Mouse (Mus musculus): ENCODE measurements around the gene Ly6g5c. TPM values are rescaled to one million over a fixed set of nuclear protein-coding genes. Genes with fewer than 3 reads are reported as not detected.
A peak's percentile ranks its signal among the peaks of the same experiment; 100 is the strongest.

Ly6g5c gene
- polyA plus RNA-seq, 1 experiment from 2014 or later = not detected

- no peaks in the 10 kb centered on the region for H3K9me3 ChIP-seq (replicated peaks)
- H3K27me3 ChIP-seq (ENCODE audit: low read depth, poor library complexity, severe bottlenecking) = peaks cover 34% of the 10 kb centered on the region
- 69% methylated on average over 6 of the region's 6 CpGs for WGBS
- H3K27ac ChIP-seq = no peak overlapping the region
- no peaks in the 10 kb centered on the region for H3K36me3 ChIP-seq
- H3K4me1 ChIP-seq = peaks cover 12% of the 10 kb centered on the region
- H3K4me3 ChIP-seq = no peak overlapping the region
- no peak for DNase-seq (ENCODE audit: low spot score)
These were observed 37.4 kb upstream of the Ly6g5c start for GRCm38 (mm10) chr17:35070556-35071229.

- no peak overlapping the region for H3K27ac ChIP-seq
- no peaks in the 10 kb centered on the region for H3K36me3 ChIP-seq
- DNase-seq (ENCODE audit: low spot score) = no peak
- no peak overlapping the region for H3K4me3 ChIP-seq
- 83% methylated on average over 9 of the region's 9 CpGs for WGBS
- H3K4me1 ChIP-seq = peaks cover 13% of the 10 kb centered on the region
- no peaks in the 10 kb centered on the region for H3K9me3 ChIP-seq (replicated peaks)
- peaks cover 26% of the 10 kb centered on the region for H3K27me3 ChIP-seq (ENCODE audit: low read depth, poor library complexity, severe bottlenecking)
These were observed 36.6 kb upstream of the Ly6g5c start for GRCm38 (mm10) chr17:35071454-35071853.

GRCm38 (mm10) chr17:35074097-35074496, 34.0 kb upstream of the Ly6g5c start:
- Histone ChIP-seq H3K9me3 (replicated peaks) (no peaks in the 10 kb centered on the region), H3K27ac (peak overlapping the region; percentile 53), H3K4me1 (peaks cover 33% of the 10 kb centered on the region), H3K27me3 (ENCODE audit: low read depth, poor library complexity, severe bottlenecking) (peaks cover 25% of the 10 kb centered on the region), H3K4me3 (no peak overlapping the region), H3K36me3 (no peaks in the 10 kb centered on the region)
- no peak for DNase-seq (ENCODE audit: low spot score)
- 45% methylated on average over 17 of the region's 17 CpGs for WGBS

GRCm38 (mm10) chr17:35076507-35077176, 31.4 kb upstream of the Ly6g5c start, which contains the start of gene Ly6g6e:
TSS of gene Ly6g6e (plus strand) at chr17:35076902.
- H3K4me3 ChIP-seq = peak within 1 kb of the TSS; percentile 37
- H3K36me3 ChIP-seq = no peaks in the 10 kb centered on the region
- peaks cover 36% of the 10 kb centered on the region for H3K4me1 ChIP-seq
- H3K9me3 ChIP-seq (replicated peaks) = no peaks in the 10 kb centered on the region
- peaks cover 29% of the 10 kb centered on the region for H3K27me3 ChIP-seq (ENCODE audit: low read depth, poor library complexity, severe bottlenecking)
- DNase-seq (ENCODE audit: low spot score) = peak; percentile 41
- 22% methylated on average over 10 of the region's 10 CpGs for WGBS
- H3K27ac ChIP-seq = peak within 1 kb of the TSS; percentile 58

DNA sequence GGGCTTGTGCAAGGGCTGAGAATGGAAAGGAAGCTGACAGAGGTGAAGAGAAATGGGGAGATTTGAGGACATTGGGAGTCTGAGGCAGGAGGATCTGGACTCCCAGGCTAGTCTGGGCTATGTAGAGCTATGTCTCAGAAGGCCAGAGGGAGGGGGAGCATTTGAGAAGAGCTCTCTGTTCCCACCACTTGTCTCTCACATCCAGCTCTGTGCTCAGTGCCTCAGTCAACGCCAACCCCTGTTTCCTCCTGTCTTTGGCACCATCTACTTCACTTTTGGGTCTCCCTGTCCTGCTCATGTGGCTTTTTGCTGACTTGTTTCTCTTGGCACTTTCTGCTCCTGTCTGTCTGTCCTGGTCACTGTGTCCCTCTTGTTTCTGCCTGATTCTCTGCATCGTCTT, 30.8 kb upstream of the Ly6g5c start:
- H3K27ac ChIP-seq = peak overlapping the region; percentile 58; the same call in 1 of the 2 replicates
- WGBS = 46% methylated on average over 2 of the region's 2 CpGs
- H3K36me3 ChIP-seq = no peaks in the 10 kb centered on the region
- H3K27me3 ChIP-seq (ENCODE audit: low read depth, poor library complexity, severe bottlenecking) = peaks cover 29% of the 10 kb centered on the region
- H3K9me3 ChIP-seq (replicated peaks) = no peaks in the 10 kb centered on the region
- DNase-seq (ENCODE audit: low spot score) = no peak
- peak overlapping the region; percentile 37 for H3K4me3 ChIP-seq
- H3K4me1 ChIP-seq = peaks cover 36% of the 10 kb centered on the region

GRCm38 (mm10) chr17:35077786-35078233, 30.3 kb upstream of the Ly6g5c start, which contains the start of gene Ly6g6d:
TSS of gene Ly6g6d (minus strand) at chr17:35078065.
- peaks cover 36% of the 10 kb centered on the region for H3K4me1 ChIP-seq
- peak within 1 kb of the TSS; percentile 37 for H3K4me3 ChIP-seq
- peaks cover 29% of the 10 kb centered on the region for H3K27me3 ChIP-seq (ENCODE audit: low read depth, poor library complexity, severe bottlenecking)
- H3K36me3 ChIP-seq = no peaks in the 10 kb centered on the region
- H3K9me3 ChIP-seq (replicated peaks) = no peaks in the 10 kb centered on the region
- peak within 1 kb of the TSS; percentile 58 for H3K27ac ChIP-seq
- peak; percentile 53 for DNase-seq (ENCODE audit: low spot score)
- 13% methylated on average over 14 of the region's 14 CpGs for WGBS

GRCm38 (mm10) chr17:35079778-35080177, 28.3 kb upstream of the Ly6g5c start:
- no peaks in the 10 kb centered on the region for H3K36me3 ChIP-seq
- WGBS = 76% methylated on average over 9 of the region's 9 CpGs
- H3K4me3 ChIP-seq = no peak overlapping the region
- no peak for DNase-seq (ENCODE audit: low spot score)
- no peak overlapping the region for H3K27ac ChIP-seq
- H3K27me3 ChIP-seq (ENCODE audit: low read depth, poor library complexity, severe bottlenecking) = peaks cover 29% of the 10 kb centered on the region
- peaks cover 28% of the 10 kb centered on the region for H3K4me1 ChIP-seq
- H3K9me3 ChIP-seq (replicated peaks) = no peaks in the 10 kb centered on the region

GRCm38 (mm10) chr17:35080248-35080647, 27.8 kb upstream of the Ly6g5c start:
- peaks cover 28% of the 10 kb centered on the region for H3K4me1 ChIP-seq

DNA sequence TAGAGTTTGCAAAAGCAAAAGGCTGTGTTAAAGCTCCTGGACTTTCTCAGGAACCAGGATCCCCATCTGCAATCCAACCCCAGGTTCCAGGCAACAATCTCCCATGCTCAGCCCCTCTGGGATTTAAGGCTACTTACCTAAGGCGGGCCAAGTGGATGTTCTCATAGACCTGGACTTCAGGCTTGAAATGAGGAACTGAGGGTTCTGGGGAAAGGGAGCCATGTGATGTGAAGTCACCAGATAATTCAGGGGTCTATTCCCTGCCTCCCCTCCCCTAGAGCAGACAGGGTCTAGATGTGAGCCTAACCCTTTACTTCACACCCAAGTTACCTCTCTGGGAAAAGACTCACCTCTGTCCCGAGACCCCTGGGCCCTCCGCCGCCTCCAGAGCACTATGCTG, 27.4 kb upstream of the Ly6g5c start:
- 86% methylated on average over 4 of the region's 4 CpGs for WGBS

More at GRCm38 (mm10) chr17:35080248-35080647, 27.8 kb upstream of the Ly6g5c start:
- 49% methylated on average over 6 of the region's 6 CpGs for WGBS
- no peaks in the 10 kb centered on the region for H3K36me3 ChIP-seq
- no peak overlapping the region for H3K27ac ChIP-seq
- peaks cover 29% of the 10 kb centered on the region for H3K27me3 ChIP-seq (ENCODE audit: low read depth, poor library complexity, severe bottlenecking)
- H3K9me3 ChIP-seq (replicated peaks) = no peaks in the 10 kb centered on the region
- no peak for DNase-seq (ENCODE audit: low spot score)
- H3K4me3 ChIP-seq = no peak overlapping the region

GRCm38 (mm10) chr17:35082841-35083576, 25.1 kb upstream of the Ly6g5c start:
- Histone ChIP-seq H3K4me3 (no peak overlapping the region), H3K9me3 (replicated peaks) (no peaks in the 10 kb centered on the region), H3K36me3 (no peaks in the 10 kb centered on the region), H3K27ac (no peak overlapping the region), H3K4me1 (peaks cover 7% of the 10 kb centered on the region), H3K27me3 (ENCODE audit: low read depth, poor library complexity, severe bottlenecking) (peaks cover 15% of the 10 kb centered on the region)
- no peak for DNase-seq (ENCODE audit: low spot score)
- WGBS = 84% methylated on average over 16 of the region's 16 CpGs

More for the DNA sequence above, 27.4 kb upstream of the Ly6g5c start:
- peaks cover 29% of the 10 kb centered on the region for H3K27me3 ChIP-seq (ENCODE audit: low read depth, poor library complexity, severe bottlenecking)
- H3K27ac ChIP-seq = no peak overlapping the region
- H3K9me3 ChIP-seq (replicated peaks) = no peaks in the 10 kb centered on the region
- H3K36me3 ChIP-seq = no peaks in the 10 kb centered on the region
- H3K4me3 ChIP-seq = no peak overlapping the region
- DNase-seq (ENCODE audit: low spot score) = no peak
- H3K4me1 ChIP-seq = peaks cover 28% of the 10 kb centered on the region

- DNase-seq (ENCODE audit: low spot score) = no peak
- Histone ChIP-seq H3K4me3 (no peak overlapping the region), H3K36me3 (no peaks in the 10 kb centered on the region), H3K27me3 (ENCODE audit: low read depth, poor library complexity, severe bottlenecking) (peaks cover 5% of the 10 kb centered on the region; the same call in 1 of the 2 replicates), H3K4me1 (0 out of 2 replicates have a peak, but pooled peaks cover 3% of the 10 kb centered on the region), H3K9me3 (replicated peaks) (no peaks in the 10 kb centered on the region), H3K27ac (no peak overlapping the region)
- WGBS = 76% methylated on average over 3 of the region's 3 CpGs
These were observed 24.1 kb upstream of the Ly6g5c start for GRCm38 (mm10) chr17:35083929-35084497.

- H3K4me3 ChIP-seq = no peak within 1 kb of the TSS
- H3K36me3 ChIP-seq = peaks cover 2% of the 10 kb centered on the region; the same call in 1 of the 2 replicates
- no peak within 1 kb of the TSS for H3K27ac ChIP-seq
- peaks cover 8% of the 10 kb centered on the region for H3K4me1 ChIP-seq
- 84% methylated on average over 7 of the region's 7 CpGs for WGBS
- no peaks in the 10 kb centered on the region for H3K9me3 ChIP-seq (replicated peaks)
- no peak for DNase-seq (ENCODE audit: low spot score)
- H3K27me3 ChIP-seq (ENCODE audit: low read depth, poor library complexity, severe bottlenecking) = no peaks in the 10 kb centered on the region
These were observed 22.7 kb upstream of the Ly6g5c start, which contains the start of gene Ly6g6f for GRCm38 (mm10) chr17:35085208-35085865. TSS of gene Ly6g6f (minus strand) at chr17:35085610.
